Mouse (Mus musculus): ENCODE measurements around the gene Igf1r. TPM values are rescaled to one million over a fixed set of nuclear protein-coding genes. Genes with fewer than 3 reads are reported as not detected.

The Igf1r gene
- polyA plus RNA-seq, 1 experiment from 2014 or later = 29.7 TPM

DNA sequence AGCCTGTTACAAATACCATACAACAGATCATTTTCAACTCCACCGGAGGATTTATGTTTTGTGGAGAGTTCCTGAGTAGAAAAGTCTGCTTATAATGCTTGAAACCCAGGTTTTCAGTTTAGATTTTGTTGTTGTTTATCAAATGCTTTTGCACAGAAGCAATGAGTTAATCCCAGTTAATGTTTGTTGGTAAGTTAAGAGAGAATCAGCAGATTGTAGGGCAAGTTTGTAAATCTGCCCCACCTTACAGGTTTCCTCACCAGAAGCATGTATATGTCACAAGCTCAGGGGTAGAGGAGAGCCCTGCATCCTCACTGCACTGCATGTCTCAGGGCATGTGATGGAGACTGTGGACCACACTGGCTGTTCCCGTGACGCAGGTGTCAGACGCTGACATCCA, 114.7 kb downstream of the Igf1r start:
- Histone ChIP-seq H3K4me1 (ENCODE audit: control insufficient read depth, insufficient read depth, low read length) (peaks cover 49% of the 10 kb centered on the region), H3K9ac (ENCODE audit: low read depth, low read length) (no peak overlapping the region)

DNA sequence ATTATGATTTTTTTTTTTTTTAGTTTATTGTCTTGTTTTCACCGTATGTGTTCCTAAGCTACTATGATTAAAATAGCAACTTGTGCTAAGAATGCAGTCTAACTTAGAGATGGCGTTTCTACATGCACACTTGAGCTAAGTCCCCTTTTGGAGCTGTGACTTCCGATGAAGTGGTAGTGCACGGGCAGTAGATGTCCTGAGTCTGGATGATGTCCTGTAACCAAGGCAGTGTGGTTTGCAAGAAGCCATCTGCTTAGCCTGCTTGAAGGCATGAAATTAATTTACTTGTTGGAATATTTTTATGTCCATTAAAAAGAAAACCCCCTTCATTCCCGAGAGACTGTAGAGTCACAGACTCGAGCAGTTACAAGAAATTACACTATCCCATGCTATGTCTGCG, 116.7 kb downstream of the Igf1r start:
- no peak for ATAC-seq (ENCODE audit: low FRiP score, low TSS enrichment)
- Histone ChIP-seq H3K27me3 (ENCODE audit: control insufficient read depth, insufficient read depth, low read length) (no peaks in the 10 kb centered on the region), H3K4me1 (ENCODE audit: control insufficient read depth, insufficient read depth, low read length) (peaks cover 43% of the 10 kb centered on the region), H3K4me3 (ENCODE audit: low read length) (no peak overlapping the region), H3K27ac (ENCODE audit: low read depth, low read length) (no peak overlapping the region), H3K4me2 (replicated peaks; ENCODE audit: low read depth, low read length) (no peak overlapping the region), H3K9ac (ENCODE audit: low read depth, low read length) (no peak overlapping the region), H3K9me3 (ENCODE audit: control insufficient read depth, low read length) (no peaks in the 10 kb centered on the region), H3K36me3 (ENCODE audit: control insufficient read depth, insufficient read depth, low read length) (no peaks in the 10 kb centered on the region)
- 68% methylated on average over 7 of the region's 7 CpGs for WGBS

More for the DNA sequence above, 114.7 kb downstream of the Igf1r start:
- no peaks in the 10 kb centered on the region for H3K9me3 ChIP-seq (ENCODE audit: control insufficient read depth, low read length)
- H3K4me3 ChIP-seq (ENCODE audit: low read length) = no peak overlapping the region
- WGBS = 89% methylated on average over 4 of the region's 4 CpGs
- H3K36me3 ChIP-seq (ENCODE audit: control insufficient read depth, insufficient read depth, low read length) = no peaks in the 10 kb centered on the region
- no peaks in the 10 kb centered on the region for H3K27me3 ChIP-seq (ENCODE audit: control insufficient read depth, insufficient read depth, low read length)
- H3K4me2 ChIP-seq (replicated peaks; ENCODE audit: low read depth, low read length) = no peak overlapping the region
- no peak overlapping the region for H3K27ac ChIP-seq (ENCODE audit: low read depth, low read length)
- ATAC-seq (ENCODE audit: low FRiP score, low TSS enrichment) = no peak

DNA sequence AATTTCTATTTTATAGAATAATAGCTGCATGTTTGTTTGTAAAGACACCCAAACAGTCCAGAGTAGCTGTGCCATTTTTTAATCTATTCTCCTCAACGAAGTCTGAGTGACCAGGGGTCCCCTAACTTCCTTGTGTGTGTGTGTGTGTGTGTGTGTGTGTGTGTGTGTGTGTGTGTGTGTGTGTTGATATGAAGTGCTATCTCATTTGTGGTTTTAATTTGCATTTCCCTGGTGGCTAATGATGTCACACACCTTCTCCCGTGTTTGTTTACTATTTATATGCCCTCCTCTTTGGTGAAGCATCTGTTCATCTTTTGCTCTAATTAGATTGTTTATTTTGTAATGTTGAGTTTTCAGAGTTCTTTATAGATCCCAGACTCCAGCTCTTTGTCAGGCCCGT, 117.4 kb downstream of the Igf1r start:
- H3K4me3 ChIP-seq (ENCODE audit: low read length) = no peak overlapping the region
- H3K9ac ChIP-seq (ENCODE audit: low read depth, low read length) = no peak overlapping the region
- no peak for ATAC-seq (ENCODE audit: low FRiP score, low TSS enrichment)
- no peaks in the 10 kb centered on the region for H3K36me3 ChIP-seq (ENCODE audit: control insufficient read depth, insufficient read depth, low read length)
- no peaks in the 10 kb centered on the region for H3K27me3 ChIP-seq (ENCODE audit: control insufficient read depth, insufficient read depth, low read length)
- peaks cover 39% of the 10 kb centered on the region for H3K4me1 ChIP-seq (ENCODE audit: control insufficient read depth, insufficient read depth, low read length)
- no peak overlapping the region for H3K4me2 ChIP-seq (replicated peaks; ENCODE audit: low read depth, low read length)
- WGBS = 46% methylated on average over 3 of the region's 3 CpGs
- no peaks in the 10 kb centered on the region for H3K9me3 ChIP-seq (ENCODE audit: control insufficient read depth, low read length)
- H3K27ac ChIP-seq (ENCODE audit: low read depth, low read length) = no peak overlapping the region

DNA sequence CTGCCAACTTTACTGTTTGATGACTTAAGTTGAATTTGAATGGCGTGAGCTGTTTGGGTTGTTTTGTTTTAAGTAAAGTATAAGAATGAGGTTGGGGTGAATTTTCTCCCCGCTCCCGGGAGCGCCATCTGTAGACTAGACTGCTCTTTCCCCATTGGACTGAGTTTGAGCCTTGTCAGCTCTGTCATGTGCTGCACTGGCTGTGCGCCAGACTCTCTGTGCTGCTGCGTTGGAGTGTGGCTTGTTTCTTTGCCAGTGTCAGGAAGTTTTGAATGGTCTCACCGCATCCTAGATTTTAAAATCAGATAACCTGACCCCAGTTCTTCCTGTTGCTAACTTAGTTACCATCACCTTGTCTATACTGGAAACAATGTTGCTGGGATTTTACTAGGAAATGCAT, 118.0 kb downstream of the Igf1r start:
- H3K9me3 ChIP-seq (ENCODE audit: control insufficient read depth, low read length) = no peaks in the 10 kb centered on the region
- 39% methylated on average over 7 of the region's 7 CpGs for WGBS
- ATAC-seq (ENCODE audit: low FRiP score, low TSS enrichment) = no peak
- H3K4me2 ChIP-seq (replicated peaks; ENCODE audit: low read depth, low read length) = no peak overlapping the region
- H3K27me3 ChIP-seq (ENCODE audit: control insufficient read depth, insufficient read depth, low read length) = no peaks in the 10 kb centered on the region
- H3K4me3 ChIP-seq (ENCODE audit: low read length) = no peak overlapping the region
- H3K4me1 ChIP-seq (ENCODE audit: control insufficient read depth, insufficient read depth, low read length) = peaks cover 39% of the 10 kb centered on the region
- no peak overlapping the region for H3K27ac ChIP-seq (ENCODE audit: low read depth, low read length)
- no peak overlapping the region for H3K9ac ChIP-seq (ENCODE audit: low read depth, low read length)
- no peaks in the 10 kb centered on the region for H3K36me3 ChIP-seq (ENCODE audit: control insufficient read depth, insufficient read depth, low read length)

DNA sequence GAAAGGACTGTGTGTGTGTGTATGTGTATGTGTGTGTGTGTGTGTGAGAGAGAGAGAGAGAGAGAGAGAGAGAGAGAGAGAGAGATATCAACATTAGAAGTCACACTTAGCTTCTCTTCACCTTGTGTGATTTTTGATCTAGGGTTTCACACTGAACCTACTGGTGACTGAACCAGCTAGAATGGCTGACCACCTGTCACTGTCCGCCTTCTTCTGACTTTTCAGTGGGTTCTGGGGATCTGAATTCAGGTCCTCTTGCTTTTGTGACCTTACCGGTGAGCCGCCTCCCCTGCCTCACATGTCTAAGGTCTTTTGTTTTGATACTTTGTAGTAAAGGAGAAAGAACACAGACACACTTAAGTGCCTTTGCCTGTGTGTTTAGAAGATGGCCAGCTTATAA, 118.4 kb downstream of the Igf1r start:
- Histone ChIP-seq H3K27ac (ENCODE audit: low read depth, low read length) (no peak overlapping the region), H3K4me1 (ENCODE audit: control insufficient read depth, insufficient read depth, low read length) (peaks cover 34% of the 10 kb centered on the region), H3K36me3 (ENCODE audit: control insufficient read depth, insufficient read depth, low read length) (no peaks in the 10 kb centered on the region), H3K9me3 (ENCODE audit: control insufficient read depth, low read length) (no peaks in the 10 kb centered on the region), H3K9ac (ENCODE audit: low read depth, low read length) (no peak overlapping the region), H3K4me3 (ENCODE audit: low read length) (no peak overlapping the region), H3K27me3 (ENCODE audit: control insufficient read depth, insufficient read depth, low read length) (no peaks in the 10 kb centered on the region), H3K4me2 (replicated peaks; ENCODE audit: low read depth, low read length) (no peak overlapping the region)
- WGBS = 81% methylated on average over 3 of the region's 3 CpGs
- no peak for ATAC-seq (ENCODE audit: low FRiP score, low TSS enrichment)

DNA sequence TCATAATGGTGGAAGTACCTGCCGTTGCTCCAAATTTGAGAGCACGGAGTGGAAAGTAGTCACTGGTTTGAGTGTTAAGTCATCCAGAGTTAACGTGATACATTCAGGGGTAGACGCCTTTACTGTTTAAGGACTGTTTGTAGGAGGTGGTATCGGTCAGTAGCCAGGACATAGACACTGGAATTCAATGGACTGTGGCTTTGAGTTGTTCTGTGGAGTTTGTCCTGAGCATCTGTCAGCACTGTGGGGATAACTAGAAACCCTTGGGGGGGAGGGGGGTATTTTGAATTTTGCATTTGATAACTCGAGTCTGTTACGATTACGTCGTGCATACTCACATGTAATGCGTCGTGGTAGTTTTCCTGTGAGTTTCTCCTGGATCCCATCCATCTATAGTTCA, 119.1 kb downstream of the Igf1r start:
- ATAC-seq (ENCODE audit: low FRiP score, low TSS enrichment) = no peak
- Histone ChIP-seq H3K27ac (ENCODE audit: low read depth, low read length) (no peak overlapping the region; the same call in 1 of the 2 replicates), H3K4me2 (replicated peaks; ENCODE audit: low read depth, low read length) (no peak overlapping the region), H3K4me1 (ENCODE audit: control insufficient read depth, insufficient read depth, low read length) (peaks cover 32% of the 10 kb centered on the region), H3K9me3 (ENCODE audit: control insufficient read depth, low read length) (no peaks in the 10 kb centered on the region), H3K36me3 (ENCODE audit: control insufficient read depth, insufficient read depth, low read length) (no peaks in the 10 kb centered on the region), H3K4me3 (ENCODE audit: low read length) (no peak overlapping the region), H3K9ac (ENCODE audit: low read depth, low read length) (no peak overlapping the region), H3K27me3 (ENCODE audit: control insufficient read depth, insufficient read depth, low read length) (no peaks in the 10 kb centered on the region)
- 91% methylated on average over 11 of the region's 11 CpGs for WGBS

DNA sequence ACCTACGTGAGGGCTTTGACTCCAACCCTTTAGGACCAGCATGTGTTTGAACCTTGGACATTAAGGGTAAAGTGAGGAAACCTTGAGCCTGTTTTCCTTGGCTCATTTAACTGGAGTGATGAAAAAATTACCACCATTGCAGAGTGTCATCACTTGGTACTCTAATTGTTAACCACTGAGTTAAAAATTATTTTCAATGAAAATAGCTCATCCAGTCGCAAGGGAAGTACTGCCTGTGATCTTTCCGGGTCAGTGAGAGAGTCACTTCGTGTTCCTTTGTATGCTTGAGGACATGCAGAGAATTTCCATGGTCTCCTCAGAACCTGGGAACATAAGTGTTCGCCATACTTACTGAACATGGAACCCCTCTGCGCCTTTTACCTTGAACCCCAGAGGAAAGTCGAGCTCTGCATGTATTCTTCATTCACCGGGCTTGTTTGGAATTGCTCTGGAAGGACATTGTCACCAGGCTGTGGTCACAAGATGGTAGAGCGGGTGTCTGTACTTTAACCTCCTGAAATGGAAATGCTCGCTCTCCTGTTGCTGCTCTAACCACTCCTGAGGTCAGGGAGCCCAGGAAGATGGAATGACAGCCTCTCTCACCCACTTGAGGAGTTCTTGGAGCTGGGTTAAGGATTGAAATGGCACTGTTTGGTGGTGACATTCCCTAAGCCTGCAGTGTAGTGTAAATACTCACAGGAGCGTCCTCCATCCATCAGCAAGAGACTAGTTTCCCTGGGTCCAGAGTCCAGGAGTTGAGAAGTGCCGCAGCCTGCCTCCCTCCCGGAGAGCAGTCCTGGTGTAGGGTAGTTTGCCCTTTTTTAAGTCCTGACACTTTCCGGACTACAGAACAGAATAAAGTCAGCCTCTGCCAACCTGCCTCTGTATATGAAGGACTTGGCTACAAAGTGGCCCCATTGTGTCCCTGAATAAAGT, 120.2 kb downstream of the Igf1r start:
- Histone ChIP-seq H3K27ac (ENCODE audit: low read depth, low read length) (peak overlapping the region; percentile 64), H3K4me2 (replicated peaks; ENCODE audit: low read depth, low read length) (peak overlapping the region; percentile 32; the same call in 1 of the 2 replicates), H3K36me3 (ENCODE audit: control insufficient read depth, insufficient read depth, low read length) (no peaks in the 10 kb centered on the region), H3K4me3 (ENCODE audit: low read length) (no peak overlapping the region), H3K9ac (ENCODE audit: low read depth, low read length) (no peak overlapping the region), H3K4me1 (ENCODE audit: control insufficient read depth, insufficient read depth, low read length) (peaks cover 32% of the 10 kb centered on the region), H3K27me3 (ENCODE audit: control insufficient read depth, insufficient read depth, low read length) (no peaks in the 10 kb centered on the region), H3K9me3 (ENCODE audit: control insufficient read depth, low read length) (no peaks in the 10 kb centered on the region)
- ATAC-seq (ENCODE audit: low FRiP score, low TSS enrichment) = peak; percentile 50
- WGBS = 65% methylated on average over 14 of the region's 14 CpGs

DNA sequence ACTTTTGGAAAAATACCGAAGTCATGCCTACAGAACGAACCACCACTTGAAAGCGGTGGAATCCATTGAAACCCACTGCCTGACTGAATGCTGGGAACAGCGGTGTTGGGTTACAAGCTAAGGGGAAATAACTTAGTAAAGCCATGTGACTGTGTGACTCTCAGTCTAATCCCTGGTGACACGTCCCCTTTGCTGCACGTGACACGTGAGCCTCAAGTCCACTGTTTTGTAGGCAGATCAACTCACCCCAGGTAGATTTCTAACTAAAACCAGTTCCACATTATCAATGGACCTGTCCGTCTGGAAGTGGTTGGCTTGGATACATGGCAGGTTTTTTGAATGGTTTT, 120.8 kb downstream of the Igf1r start:
- Histone ChIP-seq H3K27ac (ENCODE audit: low read depth, low read length) (peak overlapping the region; percentile 64), H3K4me2 (replicated peaks; ENCODE audit: low read depth, low read length) (peak overlapping the region; percentile 32; the same call in 1 of the 2 replicates), H3K4me3 (ENCODE audit: low read length) (no peak overlapping the region), H3K4me1 (ENCODE audit: control insufficient read depth, insufficient read depth, low read length) (peaks cover 32% of the 10 kb centered on the region), H3K36me3 (ENCODE audit: control insufficient read depth, insufficient read depth, low read length) (no peaks in the 10 kb centered on the region), H3K27me3 (ENCODE audit: control insufficient read depth, insufficient read depth, low read length) (no peaks in the 10 kb centered on the region), H3K9me3 (ENCODE audit: control insufficient read depth, low read length) (no peaks in the 10 kb centered on the region), H3K9ac (ENCODE audit: low read depth, low read length) (no peak overlapping the region)
- ATAC-seq (ENCODE audit: low FRiP score, low TSS enrichment) = peak; percentile 86
- 21% methylated on average over 8 of the region's 8 CpGs for WGBS

DNA sequence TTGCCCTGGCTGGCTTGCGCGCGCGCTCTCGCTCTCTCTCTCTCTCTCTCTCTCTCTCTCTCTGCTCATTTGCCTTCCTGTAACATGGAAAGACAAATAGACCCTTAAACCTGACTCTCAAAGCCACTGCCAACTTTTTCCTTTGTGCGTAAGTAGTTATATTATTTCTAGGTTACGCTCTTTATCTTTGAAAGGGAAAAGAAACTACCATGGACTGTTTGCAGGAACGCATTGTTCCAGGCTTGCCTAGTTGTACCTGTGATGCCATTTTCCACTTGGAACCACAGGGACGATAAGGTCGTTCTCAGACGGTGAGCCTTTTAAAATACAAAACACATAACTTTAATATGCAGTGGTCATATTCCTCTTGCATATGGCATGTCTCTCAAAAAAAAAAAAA, 122.1 kb downstream of the Igf1r start:
- H3K9ac ChIP-seq (ENCODE audit: low read depth, low read length) = no peak overlapping the region
- H3K4me1 ChIP-seq (ENCODE audit: control insufficient read depth, insufficient read depth, low read length) = peaks cover 31% of the 10 kb centered on the region
- H3K27ac ChIP-seq (ENCODE audit: low read depth, low read length) = no peak overlapping the region
- no peaks in the 10 kb centered on the region for H3K9me3 ChIP-seq (ENCODE audit: control insufficient read depth, low read length)
- H3K4me3 ChIP-seq (ENCODE audit: low read length) = no peak overlapping the region
- no peak for ATAC-seq (ENCODE audit: low FRiP score, low TSS enrichment)
- no peak overlapping the region for H3K4me2 ChIP-seq (replicated peaks; ENCODE audit: low read depth, low read length)
- H3K36me3 ChIP-seq (ENCODE audit: control insufficient read depth, insufficient read depth, low read length) = no peaks in the 10 kb centered on the region
- 94% methylated on average over 11 of the region's 11 CpGs for WGBS
- no peaks in the 10 kb centered on the region for H3K27me3 ChIP-seq (ENCODE audit: control insufficient read depth, insufficient read depth, low read length)

Measured in kidney, embryonic 14.5 days (tissue).